Mouse (Mus musculus) adrenal gland, adult 18-20 months (tissue): ENCODE results near the gene BC028528. TPM values are rescaled to one million over a fixed set of nuclear protein-coding genes. Genes with fewer than 3 reads are reported as not detected.
"Not testable (repeated sequence)": the region's sequence is repeated elsewhere in the genome, so short reads cannot be mapped to it uniquely, and the experiment has no call there.

ENCODE experiments used
- DNase-seq, 2 experiments: peaks; one replicate each; pipeline ENCODE4 v3.0.0; 2021 to 2022; ENCODE audit warnings: low spot score in 2 of 2
- long read RNA-seq, 2 experiments: library from polyadenylated mRNA; stranded (forward); transcript quantifications; one replicate each; pipeline ENCODE4 v2.0.0; 2021
- total RNA-seq, 2 experiments: library from RNA; stranded (reverse); gene quantifications; 1 replicate in 1 of 2; 2 replicates in 1 of 2; pipeline ENCODE4 v1.2.3; 2021

The BC028528 gene
- 10 to 100 TPM; 12.0 to 20.3 TPM for total RNA-seq
- long read RNA-seq, experiment 1, partial matches to known transcripts, result 0 of 2 reads
- long read RNA-seq, experiment 1, other reads (novel, unspliced or antisense), result 1 of 2 reads
- long read RNA-seq, experiment 2, partial matches to known transcripts, result 0 of 6 reads
- long read RNA-seq, experiment 2, other reads (novel, unspliced or antisense), result 0 of 6 reads

- no peak for DNase-seq
Measured at GRCm38 (mm10) chr3:95891211-95892065, at the start of gene BC028528. BC028528 (minus strand) TSS chr3:95892005.

GRCm38 (mm10) chr3:95938835-95939234, 47.0 kb upstream of the BC028528 start:
- no peak for DNase-seq

- DNase-seq, result no peak
Measured at GRCm38 (mm10) chr3:95938217-95938616, 46.4 kb upstream of the BC028528 start.

GRCm38 (mm10) chr3:95934448-95934847, 42.6 kb upstream of the BC028528 start:
- DNase-seq, result no peak

- no peak for DNase-seq
Measured at GRCm38 (mm10) chr3:95933111-95933750, 41.4 kb upstream of the BC028528 start.

GRCm38 (mm10) chr3:95932566-95932965, 40.8 kb upstream of the BC028528 start:
- no peak for DNase-seq

GRCm38 (mm10) chr3:95932157-95932556, 40.4 kb upstream of the BC028528 start:
- no peak for DNase-seq

- no peak for DNase-seq
Measured at GRCm38 (mm10) chr3:95931471-95931870, 39.7 kb upstream of the BC028528 start.

GRCm38 (mm10) chr3:95930471-95930789, 38.6 kb upstream of the BC028528 start:
- no peak for DNase-seq

GRCm38 (mm10) chr3:95929581-95930470, 38.0 kb upstream of the BC028528 start:
- peak; percentile 53 to 61 for DNase-seq

- peak; percentile 94 to 96 for DNase-seq
Measured at GRCm38 (mm10) chr3:95928658-95929503, 37.1 kb upstream of the BC028528 start, which contains the start of gene Anp32e. Anp32e (plus strand) TSS chr3:95929246.

GRCm38 (mm10) chr3:95928261-95928657, 36.5 kb upstream of the BC028528 start:
- DNase-seq, result no peak

- no peak for DNase-seq
Measured at GRCm38 (mm10) chr3:95925087-95925486, 33.3 kb upstream of the BC028528 start.

GRCm38 (mm10) chr3:95924185-95924584, 32.4 kb upstream of the BC028528 start:
- no peak for DNase-seq

GRCm38 (mm10) chr3:95923429-95923828, 31.6 kb upstream of the BC028528 start:
- DNase-seq, result not testable (repeated sequence)

GRCm38 (mm10) chr3:95920532-95920931, 28.7 kb upstream of the BC028528 start:
- DNase-seq, result not testable (repeated sequence)

GRCm38 (mm10) chr3:95916760-95917159, 25.0 kb upstream of the BC028528 start:
- DNase-seq, result no peak

- DNase-seq, result no peak
Measured at GRCm38 (mm10) chr3:95914706-95915105, 22.9 kb upstream of the BC028528 start.

- no peak for DNase-seq
Measured at GRCm38 (mm10) chr3:95907613-95908012, 15.8 kb upstream of the BC028528 start.

GRCm38 (mm10) chr3:95906860-95907259, 15.1 kb upstream of the BC028528 start:
- DNase-seq, result peak; percentile 42 to 55
